Mouse (Mus musculus): ENCODE results near the gene Celf2.

Celf2 gene

GRCm38 (mm10) chr2:6732026-6732425 is 777.3 kb downstream of the Celf2 start:
- no peak for DNase-seq (ENCODE audit: low spot score in 2 of 2)

- no peak for DNase-seq (ENCODE audit: low spot score in 2 of 2)
Observed at GRCm38 (mm10) chr2:6730860-6731259, 778.5 kb downstream of the Celf2 start.

- DNase-seq (ENCODE audit: low spot score in 2 of 2), result no peak
Observed at GRCm38 (mm10) chr2:6729984-6730383, 779.4 kb downstream of the Celf2 start.

DNA sequence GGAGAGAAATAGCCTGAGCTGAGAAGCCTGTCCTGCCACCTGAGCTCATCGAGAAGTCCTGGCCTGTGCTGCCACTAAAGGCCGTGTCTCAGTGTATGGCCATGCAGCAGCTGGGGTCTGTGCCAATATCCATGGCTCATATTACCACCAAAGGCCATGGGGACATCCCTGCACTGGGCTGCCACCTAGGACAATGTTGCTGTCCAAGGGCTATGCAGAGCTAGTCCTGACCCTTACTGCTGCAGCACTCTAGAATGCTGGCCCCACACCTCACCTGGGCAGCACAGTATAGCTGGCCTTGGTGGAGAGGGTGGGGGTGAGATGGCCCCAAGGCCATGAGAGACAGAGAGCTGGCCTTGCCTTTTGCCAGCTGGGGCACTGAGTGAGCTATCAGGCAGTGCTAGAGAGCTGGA is 780.5 kb downstream of the Celf2 start:
- DNase-seq (ENCODE audit: low spot score in 2 of 2), result no peak

GRCm38 (mm10) chr2:6727366-6727765 is 782.0 kb downstream of the Celf2 start:
- no peak for DNase-seq (ENCODE audit: low spot score in 2 of 2)

- DNase-seq (ENCODE audit: low spot score in 2 of 2), result no peak
Observed at GRCm38 (mm10) chr2:6726071-6726470, 783.3 kb downstream of the Celf2 start.

DNA sequence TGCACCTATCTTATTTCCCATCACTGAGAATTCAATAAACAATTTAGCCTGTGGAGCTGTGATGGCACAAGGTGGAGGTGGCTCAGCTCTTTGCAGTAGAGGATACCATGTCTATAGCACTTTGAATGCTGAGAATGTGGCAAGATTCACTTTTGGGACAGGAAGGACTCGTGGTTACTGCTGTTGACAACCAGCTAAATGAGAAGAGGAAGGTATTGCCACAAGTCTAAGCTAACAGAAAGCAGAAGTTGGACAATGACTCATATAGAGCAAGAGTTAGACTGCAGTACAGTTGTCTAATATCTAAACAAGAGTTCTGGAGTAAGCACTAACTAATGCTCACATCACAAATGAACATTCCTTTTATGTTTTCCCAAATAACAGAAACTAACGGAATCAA is 785.8 kb downstream of the Celf2 start:
- DNase-seq (ENCODE audit: low spot score in 2 of 2), result no peak

GRCm38 (mm10) chr2:6721460-6722401 is 787.6 kb downstream of the Celf2 start:
- DNase-seq (ENCODE audit: low spot score in 2 of 2), result peak in 1 of 2 experiments; percentile 32

DNA sequence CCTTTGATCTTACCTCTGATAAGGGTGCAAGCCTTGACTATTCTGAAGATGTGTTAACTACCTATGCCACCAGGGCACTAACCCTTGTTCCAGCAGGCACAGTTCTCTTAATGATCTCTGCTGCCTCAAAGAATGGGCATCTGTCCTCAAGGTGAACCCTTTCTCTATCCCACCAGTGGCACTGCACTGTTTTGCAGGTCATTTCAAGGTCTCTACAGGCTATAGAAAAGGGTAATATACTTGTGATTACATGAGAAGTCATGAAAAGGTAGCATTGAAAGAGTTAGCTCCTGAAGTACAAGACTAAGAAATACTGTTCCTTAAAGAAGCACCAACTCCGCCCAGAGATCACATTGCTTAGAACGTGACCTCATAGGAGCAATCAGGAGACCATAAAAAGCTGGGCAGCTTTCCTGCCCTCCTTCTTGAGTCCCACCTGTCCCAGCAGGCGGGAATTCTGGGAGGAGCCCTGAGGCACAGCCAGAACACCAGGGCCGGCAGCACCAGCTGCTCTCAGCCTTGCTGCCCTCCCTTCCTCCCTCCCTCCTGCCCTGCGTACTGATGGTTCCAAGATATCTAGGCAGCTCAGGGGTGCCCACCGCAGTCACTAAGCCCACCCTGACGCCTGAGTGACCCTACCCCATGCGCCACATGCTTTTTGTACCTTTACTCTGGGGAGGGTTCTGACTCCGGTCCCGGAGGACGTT is 788.5 kb downstream of the Celf2 start:
- DNase-seq (ENCODE audit: low spot score in 2 of 2), result no peak

- DNase-seq (ENCODE audit: low spot score in 2 of 2), result no peak
Observed at GRCm38 (mm10) chr2:6718864-6719263, 790.5 kb downstream of the Celf2 start.

GRCm38 (mm10) chr2:6717953-6718352 is 791.4 kb downstream of the Celf2 start:
- no peak for DNase-seq (ENCODE audit: low spot score in 2 of 2)

DNA sequence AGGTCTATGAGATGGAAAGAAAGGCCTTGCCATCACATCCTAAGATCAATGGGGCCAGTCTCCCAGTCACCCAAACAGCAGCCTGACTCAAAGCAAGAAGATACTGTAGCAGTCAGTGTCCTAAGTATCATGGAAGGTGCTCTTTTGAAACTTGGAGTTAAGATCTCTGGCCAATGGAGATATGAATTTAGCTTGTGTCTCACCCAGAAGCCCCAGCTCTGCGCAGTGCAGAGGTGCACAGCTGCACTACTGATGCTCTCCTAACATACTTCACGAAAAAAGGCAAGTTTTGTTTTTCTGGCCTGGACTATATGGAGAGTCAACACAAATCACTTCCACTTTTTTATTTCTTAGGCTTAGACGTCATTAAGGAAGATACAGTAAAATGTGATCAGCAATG is 793.8 kb downstream of the Celf2 start:
- no peak for DNase-seq (ENCODE audit: low spot score in 2 of 2)

DNA sequence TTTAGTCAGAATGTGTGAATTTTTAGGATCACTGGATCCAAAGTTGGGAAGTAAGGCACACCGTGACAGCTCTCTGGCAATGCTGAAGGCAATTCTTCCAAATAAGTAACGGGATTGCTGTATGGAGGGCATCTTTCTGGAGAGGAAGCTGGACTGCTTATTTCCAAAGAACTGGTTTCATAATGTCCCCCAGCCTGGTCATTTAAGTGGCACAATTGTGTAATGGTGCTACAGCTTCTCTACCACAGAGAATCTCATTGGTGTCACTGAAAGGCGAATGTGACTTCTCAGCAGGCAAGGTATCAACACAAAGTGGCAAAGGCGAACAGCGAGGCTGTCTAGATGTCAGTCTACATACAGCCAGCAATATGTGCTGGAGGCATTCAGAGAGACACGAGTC is 795.8 kb downstream of the Celf2 start:
- no peak for DNase-seq (ENCODE audit: low spot score in 2 of 2)

- no peak for DNase-seq (ENCODE audit: low spot score in 2 of 2)
Observed at GRCm38 (mm10) chr2:6710687-6711430, 798.5 kb downstream of the Celf2 start.

GRCm38 (mm10) chr2:6707959-6708519 is 801.3 kb downstream of the Celf2 start:
- DNase-seq (ENCODE audit: low spot score in 2 of 2), result no peak

- DNase-seq (ENCODE audit: low spot score in 2 of 2), result no peak
Observed at GRCm38 (mm10) chr2:6707276-6707675, 802.1 kb downstream of the Celf2 start.

DNA sequence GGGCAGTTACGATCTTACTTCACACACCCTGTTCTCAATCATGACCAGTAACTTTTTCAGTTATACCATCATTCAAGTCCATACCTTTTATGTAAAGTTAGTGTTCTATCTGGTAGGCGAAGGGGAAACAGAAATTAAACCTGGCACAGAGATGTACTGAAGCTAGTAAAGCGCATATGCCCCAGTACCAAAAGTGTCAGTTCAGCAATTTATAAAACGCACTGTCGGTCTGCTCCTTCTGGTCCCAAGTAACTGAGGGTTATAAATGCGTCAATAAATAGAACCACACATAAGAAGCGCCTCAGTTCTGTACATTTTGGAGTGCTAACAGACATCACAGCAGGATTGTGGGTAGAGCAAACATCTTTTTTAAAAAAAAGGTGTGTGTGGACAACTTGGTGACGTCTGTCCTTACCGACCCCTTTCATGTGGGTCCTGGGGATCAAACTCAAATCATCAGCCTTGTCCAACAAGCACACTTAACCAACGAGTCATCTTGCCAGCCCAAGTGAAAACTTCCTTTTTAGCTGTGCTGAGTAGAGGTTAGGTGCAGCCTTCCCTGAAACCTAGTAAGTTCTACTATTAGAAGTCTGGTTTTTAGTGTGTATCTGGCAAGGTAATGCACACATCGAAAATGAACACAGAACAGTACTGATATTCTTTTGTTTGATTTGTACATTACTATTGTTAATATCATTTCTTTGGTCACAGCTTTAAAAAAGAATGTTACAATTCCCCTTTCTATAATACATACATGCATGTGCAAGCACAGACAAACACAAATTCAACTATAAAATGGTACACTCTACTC is 803.2 kb downstream of the Celf2 start:
- no peak for DNase-seq (ENCODE audit: low spot score in 2 of 2)

GRCm38 (mm10) chr2:6705475-6705874 is 803.9 kb downstream of the Celf2 start:
- no peak for DNase-seq (ENCODE audit: low spot score in 2 of 2)

DNA sequence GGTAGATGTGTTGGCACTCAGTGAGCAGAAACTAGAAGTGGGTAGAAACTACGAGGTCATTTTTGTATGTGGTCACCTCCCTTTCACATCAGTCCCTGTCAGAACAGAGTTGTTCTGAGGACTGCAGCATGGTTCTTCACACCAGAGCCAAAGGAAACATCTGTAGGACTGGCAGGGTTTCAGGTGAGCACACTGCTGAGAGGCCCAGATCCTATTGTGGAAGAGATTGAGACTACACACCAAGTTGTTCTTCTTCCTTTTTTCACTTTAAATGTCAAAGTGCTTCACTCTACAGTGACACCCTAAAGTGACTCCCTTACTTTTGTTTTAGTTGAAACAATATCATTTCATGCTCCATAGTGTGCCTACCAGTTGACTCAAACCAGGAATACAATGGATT is 804.6 kb downstream of the Celf2 start:
- no peak for DNase-seq (ENCODE audit: low spot score in 2 of 2)

GRCm38 (mm10) chr2:6704342-6704741 is 805.0 kb downstream of the Celf2 start:
- no peak for DNase-seq (ENCODE audit: low spot score in 2 of 2)

DNA sequence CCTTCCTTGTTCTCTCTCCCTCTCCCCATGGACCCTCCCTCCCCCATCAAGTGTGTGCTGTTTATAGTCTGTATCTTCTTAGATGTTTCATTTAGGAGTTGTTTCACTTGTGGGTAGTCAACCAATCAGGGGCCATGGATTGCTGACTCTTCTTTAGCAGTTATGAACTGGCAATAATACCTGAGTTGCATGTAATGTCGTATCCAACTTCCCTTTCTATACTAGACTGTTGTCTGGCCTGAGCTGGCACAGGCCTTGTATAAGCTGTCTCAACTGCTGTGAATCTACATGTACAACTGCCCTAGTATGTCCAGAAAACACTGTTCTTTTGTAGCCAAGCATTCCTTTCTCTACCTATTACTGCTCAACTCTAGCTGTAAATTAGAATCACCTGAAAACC is 813.0 kb downstream of the Celf2 start:
- DNase-seq (ENCODE audit: low spot score in 2 of 2), result no peak

All from frontal cortex, postnatal 10 days (tissue).